Mouse (Mus musculus) liver, adult (tissue): ENCODE measurements around the gene Rasgrp3.

Source experiments
- GATA4 ChIP-seq: IDR thresholded peaks from 2 replicates; pipeline ENCODE4 v1.6.1; 2014; ENCODE audit warnings: mild to moderate bottlenecking, low read length; ENCODE audit not compliant: insufficient replicate concordance

The Rasgrp3 gene

DNA sequence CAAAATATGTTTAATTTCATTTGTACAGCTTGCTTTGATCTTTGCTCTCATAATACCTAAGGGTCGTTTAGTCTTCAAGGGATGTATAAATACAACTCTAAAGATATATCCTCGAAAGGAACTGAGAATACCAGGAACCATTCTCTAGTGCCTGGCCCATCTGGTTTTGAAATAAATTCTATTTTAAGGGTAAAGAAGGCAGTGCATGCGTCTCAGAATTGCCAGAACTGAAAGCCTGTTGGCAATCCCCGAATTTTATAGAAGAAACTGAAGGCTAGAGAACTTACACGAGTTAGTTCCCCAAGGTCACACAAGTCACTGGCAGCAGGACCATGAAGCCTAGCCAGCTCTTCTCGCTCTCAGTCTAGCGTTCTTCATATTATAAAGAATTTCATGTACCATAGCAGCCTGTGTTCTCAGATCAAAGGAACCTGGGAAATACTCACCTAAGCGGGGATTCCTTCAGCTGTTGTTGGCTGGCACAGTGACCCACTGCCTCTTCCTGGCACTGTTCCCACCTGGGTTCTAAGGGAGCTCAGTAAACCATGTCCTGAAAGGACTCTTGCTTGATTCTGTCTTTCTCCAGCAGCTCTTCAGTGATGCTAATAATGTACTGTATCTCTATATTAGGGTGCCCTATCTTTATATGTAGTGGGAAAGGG, 83.7 kb downstream of the Rasgrp3 start:
- no peak for TF ChIP-seq GATA4

DNA sequence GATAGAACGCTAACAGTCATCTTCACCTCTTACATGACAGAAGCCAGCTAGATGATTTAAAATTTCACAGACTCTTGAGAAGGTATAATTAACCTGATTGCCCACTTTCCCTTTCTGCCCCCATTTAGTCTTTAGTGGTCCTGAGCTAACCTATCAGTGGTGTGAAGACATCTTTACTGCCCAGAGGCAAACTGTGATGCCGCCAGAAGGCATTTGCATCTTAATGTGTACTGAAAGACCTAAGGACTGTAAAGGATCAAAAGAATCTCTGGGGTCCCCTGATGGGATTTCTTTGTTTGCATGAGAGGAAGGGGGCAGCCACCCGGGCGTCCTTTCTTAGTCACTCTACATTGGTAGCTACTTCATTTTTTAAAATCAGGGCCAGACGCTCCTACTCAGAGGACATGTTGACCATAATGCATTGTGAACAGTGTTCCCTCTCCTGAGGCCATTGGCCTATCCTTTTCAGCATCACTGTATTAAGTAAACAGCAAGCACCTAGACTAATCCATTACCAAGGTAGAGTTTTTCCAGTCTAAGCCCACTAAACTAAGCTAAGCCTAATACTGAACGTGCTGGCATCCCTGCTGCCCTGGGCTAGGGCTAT, 85.6 kb downstream of the Rasgrp3 start:
- TF ChIP-seq GATA4 = no peak

DNA sequence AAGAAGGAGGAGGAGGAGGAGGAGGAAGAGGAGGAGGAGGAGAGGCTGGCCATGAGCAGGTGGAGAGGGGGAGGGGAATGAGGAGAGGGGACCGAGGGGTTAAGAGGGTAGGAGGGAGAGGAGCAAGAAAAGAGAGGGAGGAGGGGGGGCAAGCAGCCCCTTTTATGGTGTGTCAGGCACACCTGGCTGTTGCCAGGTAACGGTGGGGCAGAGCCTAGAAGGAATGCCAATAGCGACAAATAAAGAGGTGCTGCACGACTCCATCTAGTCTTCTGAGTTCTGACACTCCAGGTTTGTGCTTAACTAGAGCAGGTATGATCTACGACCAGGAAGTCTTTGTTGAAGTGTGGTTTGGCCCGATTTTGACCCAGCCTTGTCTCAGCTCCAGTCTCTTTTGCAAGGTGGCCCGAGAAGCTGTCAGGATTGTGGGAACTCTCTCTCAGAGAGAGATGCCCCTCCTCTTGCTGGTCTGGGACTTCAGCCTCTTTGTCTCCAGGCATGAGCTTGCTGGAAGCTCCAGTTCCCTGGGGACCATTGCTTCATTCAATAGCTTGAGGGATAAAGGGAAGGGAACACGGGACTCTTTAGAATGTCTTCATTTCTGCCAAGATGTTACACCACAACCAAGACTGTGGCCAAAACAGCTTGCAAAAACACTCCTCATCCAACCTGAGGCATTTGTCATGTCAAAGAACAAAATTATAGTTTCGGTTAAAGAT, 86.8 kb downstream of the Rasgrp3 start:
- no peak for TF ChIP-seq GATA4

DNA sequence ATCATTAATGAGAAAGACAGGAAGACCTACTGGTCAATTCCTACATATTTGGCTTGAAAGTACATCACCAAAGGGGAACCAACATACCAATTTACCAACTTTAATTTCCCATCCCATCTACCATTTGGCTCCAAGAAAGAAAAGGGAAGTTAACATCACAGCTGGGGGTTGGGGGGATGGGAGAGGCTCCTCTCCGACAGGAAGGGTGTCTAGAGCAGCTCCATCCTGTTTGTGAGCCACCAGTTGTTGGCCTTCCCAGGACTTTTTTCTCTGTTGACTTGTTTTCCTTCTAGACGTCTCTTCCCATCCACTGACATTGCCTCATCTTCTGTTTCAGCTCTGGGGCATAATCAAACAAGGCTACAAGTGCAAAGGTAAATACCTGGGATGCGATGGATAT, 88.1 kb downstream of the Rasgrp3 start:
- TF ChIP-seq GATA4 = no peak

DNA sequence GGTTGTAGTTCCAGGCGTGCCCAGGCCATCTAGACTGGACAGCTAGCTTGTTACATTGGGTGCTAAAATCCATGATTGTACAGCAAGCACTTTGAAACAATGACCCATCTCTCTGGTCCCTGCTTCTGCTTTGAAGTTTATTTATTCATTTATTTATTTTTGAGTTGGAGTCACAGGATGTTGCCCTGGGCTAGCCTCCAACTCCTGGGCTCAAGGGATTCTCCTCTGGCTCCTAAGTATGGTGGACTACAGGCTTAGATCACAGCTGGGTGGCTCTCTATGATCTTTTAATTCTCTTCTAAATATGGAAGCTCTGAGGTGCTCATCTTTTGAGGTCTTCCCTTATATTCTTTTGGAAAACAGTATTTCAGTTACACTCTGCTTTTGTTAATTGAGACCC, 90.7 kb downstream of the Rasgrp3 start:
- no peak for TF ChIP-seq GATA4

DNA sequence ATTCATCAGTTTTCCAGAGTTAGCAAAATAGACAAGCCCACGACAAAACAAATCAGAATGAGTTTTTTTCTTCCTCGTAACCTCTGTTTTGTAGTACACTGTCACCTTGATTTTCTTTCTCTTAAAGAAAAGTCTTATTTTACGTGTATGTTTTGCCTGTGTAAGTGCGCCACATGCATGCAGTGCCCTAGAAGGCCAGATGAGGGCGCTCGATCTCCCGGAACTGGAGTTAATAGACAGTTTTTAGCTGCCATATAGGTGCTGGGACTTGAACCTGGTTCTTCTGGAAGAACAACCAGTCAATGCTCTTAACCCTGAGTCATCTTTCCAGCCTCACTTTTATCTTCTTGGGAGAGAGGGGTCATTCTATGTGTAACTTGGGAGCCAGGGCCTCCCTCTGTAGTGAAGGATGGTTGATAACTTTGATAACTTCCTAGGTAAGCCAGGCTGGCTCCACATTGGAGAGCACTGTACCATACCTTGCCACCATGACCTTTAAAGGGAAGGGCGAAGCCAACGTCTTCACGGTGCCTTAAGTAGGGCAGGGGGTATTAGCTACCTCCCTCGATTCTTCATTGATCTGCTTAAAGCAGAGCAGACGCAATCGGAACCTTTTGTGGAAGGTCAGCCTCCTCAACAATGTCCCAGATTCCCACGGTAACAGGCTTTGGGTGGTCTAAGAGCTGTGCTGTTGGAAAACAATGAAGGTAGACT, 93.7 kb downstream of the Rasgrp3 start:
- no peak for TF ChIP-seq GATA4

DNA sequence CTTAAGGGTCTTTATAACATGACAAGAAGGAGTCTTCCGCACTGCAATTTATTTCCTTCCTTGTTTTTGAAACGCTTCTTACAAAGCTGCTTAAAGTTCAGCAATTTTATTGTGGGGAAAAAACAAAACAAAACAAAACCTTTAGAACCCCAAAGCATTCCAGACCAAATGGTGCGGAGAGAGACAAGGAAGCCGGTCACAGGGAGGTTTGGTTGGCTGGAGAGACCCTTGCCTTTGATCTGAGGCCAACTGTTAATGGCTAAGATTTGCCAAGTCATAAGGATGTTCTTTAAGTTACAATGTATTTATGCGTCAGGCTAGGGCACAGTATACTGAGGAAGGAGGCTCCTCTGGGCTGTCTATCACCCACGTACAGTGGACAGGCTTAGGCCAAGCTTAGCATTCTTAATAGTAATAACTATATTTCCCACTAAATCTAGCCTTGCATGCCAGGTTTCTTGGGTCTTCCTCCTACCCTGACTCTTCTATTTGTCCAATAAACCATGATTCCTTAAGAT, 96.8 kb downstream of the Rasgrp3 start:
- TF ChIP-seq GATA4 = no peak

DNA sequence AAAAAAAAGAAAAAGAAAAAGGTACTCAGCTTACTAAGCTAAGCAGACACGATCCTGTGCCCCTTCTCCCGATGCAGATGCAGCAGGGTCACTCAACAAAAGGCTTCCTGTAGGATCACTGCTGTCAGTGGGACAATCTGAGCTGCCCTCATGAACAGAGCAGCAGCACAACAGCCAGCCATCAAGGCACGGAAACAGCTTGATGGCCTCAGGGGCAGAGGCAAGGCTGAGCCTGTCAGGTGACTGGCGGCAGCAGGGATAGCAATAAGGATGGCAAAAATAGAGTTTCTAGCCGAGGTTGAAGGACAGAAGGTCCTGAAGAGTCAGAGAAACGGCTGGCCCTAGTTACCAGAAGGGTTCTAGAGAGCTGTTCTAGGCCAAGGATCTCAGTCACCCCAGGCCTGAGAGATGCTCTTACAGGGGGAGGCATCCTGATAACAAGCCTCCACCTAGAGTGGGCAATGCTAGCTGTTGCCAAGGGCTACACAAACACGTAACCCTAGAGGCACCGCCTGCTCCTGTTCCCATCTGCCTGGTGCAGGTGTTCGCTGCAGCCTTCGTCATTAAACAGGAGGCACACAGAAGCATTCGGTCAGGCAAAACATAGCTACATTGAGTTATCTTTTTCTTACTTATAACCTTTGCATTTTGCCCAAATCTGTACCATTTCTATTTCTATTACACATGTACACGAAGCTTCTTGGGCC, 98.8 kb downstream of the Rasgrp3 start:
- no peak for TF ChIP-seq GATA4

DNA sequence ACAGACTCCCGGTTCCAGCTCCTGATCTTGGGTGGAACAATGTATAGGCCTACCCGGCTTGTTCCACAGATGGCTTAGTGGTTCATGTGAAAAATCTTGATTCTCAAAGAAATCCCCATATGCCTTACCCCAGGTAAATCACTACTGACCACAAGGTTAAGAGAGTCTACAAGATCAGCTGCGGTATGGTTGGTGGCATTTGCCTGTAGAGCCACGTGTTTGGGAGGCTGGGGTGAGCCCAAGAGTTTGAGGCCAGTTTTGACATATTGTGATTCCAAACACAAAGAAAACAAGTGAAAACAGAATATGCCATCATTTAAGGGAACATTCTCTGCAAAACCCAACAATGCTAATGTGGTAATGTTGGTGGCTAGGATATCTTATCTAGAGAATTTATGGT, 99.9 kb downstream of the Rasgrp3 start:
- TF ChIP-seq GATA4 = no peak

DNA sequence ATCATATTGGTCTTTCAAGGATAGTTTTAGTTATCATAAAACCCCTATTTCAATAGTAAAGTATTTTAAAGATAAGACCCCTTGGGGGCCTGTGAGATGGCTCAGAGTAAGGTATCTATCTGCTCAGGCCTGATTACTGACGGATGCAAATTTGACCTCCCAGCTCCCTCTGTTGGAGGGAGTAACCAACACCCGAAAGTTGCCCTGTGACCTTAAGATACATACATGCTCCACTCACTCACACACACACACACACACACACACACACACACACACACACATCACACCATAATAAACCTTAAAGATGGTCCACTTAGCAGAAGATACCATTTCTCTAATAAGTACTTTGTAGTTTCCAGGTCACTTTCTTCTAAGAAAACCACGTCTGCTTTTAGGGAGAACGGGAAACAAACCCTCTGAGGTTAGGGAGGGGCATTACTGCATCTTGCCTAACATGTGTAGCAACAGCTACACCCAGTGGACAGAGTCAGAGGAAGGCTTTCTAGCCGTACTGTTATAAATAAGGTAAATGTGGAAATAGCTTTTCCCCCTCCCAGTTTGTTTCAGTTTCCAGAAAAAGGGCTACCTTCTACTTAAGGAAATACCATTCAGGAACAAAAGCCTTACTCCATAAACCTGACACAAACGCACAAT, 100.8 kb downstream of the Rasgrp3 start:
- TF ChIP-seq GATA4 = no peak

DNA sequence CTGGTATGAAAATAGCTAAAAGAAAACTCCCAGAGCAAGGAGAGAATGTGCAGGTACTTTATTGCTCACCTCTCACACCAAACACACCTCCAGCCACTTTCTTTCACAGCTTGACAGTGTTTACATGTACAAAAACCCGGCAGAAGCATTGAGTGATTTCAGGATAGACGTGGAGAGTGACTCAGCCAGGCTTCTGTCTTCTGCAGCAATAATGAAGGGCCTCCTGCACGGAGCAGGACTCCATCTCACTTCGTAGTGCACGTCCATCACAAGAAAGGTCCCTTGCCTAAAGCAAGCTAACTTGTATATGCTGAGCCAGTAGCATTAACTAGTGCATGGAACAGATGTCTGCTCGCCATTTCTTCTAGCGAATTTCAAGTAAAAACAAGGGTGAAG, 101.4 kb downstream of the Rasgrp3 start:
- TF ChIP-seq GATA4 = no peak

DNA sequence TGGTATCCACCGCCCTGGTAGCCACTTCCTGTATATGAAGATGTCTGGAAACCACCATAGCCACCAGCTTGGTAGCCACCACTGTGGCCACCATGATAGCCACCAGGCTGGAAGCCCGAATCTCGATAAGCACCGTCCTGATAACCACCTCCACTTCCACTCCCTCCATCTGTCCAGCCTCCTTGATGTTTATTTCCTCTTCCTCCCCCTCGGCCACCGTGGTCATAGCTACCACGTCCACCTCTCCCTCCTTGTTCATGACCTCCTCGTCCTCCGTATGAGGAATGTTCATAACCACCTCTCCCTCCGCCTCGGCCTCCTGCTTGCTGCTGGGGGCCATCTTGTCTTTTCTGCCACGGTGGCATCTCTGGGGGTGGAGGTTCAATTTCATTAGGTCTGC, 102.7 kb downstream of the Rasgrp3 start:
- no peak for TF ChIP-seq GATA4

DNA sequence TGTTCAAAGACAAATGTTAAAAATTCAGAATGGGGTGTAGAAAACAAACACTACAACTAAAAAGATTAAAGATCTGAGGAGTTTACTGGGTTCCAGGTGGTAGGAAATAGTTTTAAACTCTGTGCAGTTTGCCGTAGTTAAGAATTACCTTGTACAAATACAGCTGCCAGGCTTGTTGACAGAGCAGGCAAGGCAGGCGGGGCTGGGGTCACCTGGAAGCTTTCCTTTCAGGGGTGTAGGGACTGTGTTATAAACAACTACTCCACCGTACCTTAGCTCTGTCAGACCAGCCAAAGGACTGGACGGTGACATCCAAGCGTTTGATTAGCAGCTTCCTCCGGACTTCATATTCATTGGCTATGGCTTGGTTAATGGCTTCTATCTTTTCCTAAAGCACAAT, 103.4 kb downstream of the Rasgrp3 start:
- no peak for TF ChIP-seq GATA4

DNA sequence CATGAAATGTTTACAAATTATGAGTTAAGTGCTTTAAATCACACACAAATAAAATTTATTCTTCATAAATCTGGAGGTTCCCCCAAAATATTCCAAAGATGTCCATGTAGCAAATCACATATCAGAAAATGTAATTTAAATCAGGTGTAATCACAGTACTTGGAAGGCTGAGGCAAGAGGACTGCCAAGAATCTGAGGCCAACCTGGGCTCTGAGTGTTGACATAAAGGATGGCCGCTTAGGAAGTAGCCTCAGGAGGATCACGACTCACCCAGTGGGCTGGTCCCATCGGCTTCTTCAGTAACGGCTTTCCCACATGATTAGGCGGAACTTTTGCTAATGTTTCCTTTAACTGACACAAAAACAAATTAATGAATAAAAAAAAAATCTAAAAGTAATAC, 104.1 kb downstream of the Rasgrp3 start:
- no peak for TF ChIP-seq GATA4
